Mouse (Mus musculus): ENCODE results near the gene Gtsf1. TPM values are rescaled to one million over a fixed set of nuclear protein-coding genes. Genes with fewer than 3 reads are reported as not detected.
A peak's percentile ranks its signal among the peaks of the same experiment; 100 is the strongest.

The Gtsf1 gene
- polyA plus RNA-seq, 1 experiment: 0.33 TPM

DNA sequence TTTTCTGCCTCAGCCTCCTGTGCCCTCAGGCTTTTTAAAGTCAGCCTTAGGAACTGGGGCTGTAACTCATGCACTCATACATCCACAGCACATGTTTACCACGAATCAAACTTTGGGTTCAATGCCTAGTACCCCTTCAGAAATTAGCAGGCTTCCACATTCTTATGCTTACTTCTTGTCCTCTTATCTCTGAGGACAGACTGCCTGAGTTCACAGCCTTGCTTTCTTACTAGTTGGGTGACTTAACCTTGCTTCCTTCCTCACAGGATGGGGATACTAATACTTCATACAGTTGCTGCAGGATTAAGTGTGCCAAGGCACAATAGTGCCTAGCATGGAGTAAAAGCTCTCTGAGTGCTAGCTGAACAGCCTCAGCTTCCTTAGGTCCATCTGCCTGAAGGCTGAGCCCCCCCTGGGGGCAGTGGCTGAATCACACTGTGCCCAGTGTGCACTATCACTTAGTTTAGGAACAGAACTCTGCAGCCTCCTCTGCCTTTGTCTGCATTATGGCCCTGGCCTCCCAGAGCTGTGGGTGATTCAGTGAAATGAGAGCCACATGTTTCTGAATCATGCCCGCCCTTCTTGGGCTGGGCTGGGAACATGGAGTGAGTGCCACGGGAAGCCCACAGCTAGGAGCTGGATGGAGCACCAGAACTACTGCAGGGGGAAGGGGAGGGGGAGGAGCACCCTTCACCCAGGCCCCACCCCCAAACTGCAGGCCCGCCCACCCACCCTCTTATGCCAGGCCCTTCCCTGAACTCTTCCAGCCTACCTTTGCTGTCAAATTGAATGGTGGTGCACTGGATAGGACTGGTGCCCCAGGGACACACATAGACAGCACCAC is 71.8 kb downstream of the Gtsf1 start:
- Histone ChIP-seq H3K79me2 (ENCODE audit: control insufficient read depth, insufficient read depth) (peaks cover 81% of the 10 kb centered on the region), H3K4me3 (ENCODE audit: insufficient read depth, poor library complexity, severe bottlenecking) (no peak overlapping the region), H3ac (ENCODE audit: control insufficient read depth, insufficient read length, low read depth) (peak overlapping the region; percentile 14), H3K79me3 (ENCODE audit: low read depth) (peaks cover 63% of the 10 kb centered on the region), H3K36me3 (ENCODE audit: control insufficient read depth, insufficient read depth) (peaks cover 84% of the 10 kb centered on the region), H3K27me3 (ENCODE audit: control insufficient read depth, insufficient read depth, insufficient read length) (no peaks in the 10 kb centered on the region)
- peak; percentile 12 for TF ChIP-seq FOSL1 (IDR thresholded peaks at IDR 0.05; ENCODE audit: insufficient read depth, low read length, poor library complexity, severe bottlenecking)
- no peak for TF ChIP-seq USF1 (IDR thresholded peaks at IDR 0.05; ENCODE audit: low read depth)
- TF ChIP-seq CTCF (IDR thresholded peaks at IDR 0.05; ENCODE audit: control insufficient read depth, insufficient read depth, insufficient read length): no peak
- peak; percentile 24 for TF ChIP-seq MYOD1 (IDR thresholded peaks at IDR 0.05; ENCODE audit: control insufficient read depth, insufficient read length, low read depth)
- TF ChIP-seq CEBPB (IDR thresholded peaks at IDR 0.05; ENCODE audit: low read depth): no peak
- TF ChIP-seq MYOG (IDR thresholded peaks at IDR 0.05; ENCODE audit: control insufficient read depth, extremely low read depth, insufficient read length): no peak
- peak; percentile 96 for TF ChIP-seq MAX (IDR thresholded peaks at IDR 0.05)

DNA sequence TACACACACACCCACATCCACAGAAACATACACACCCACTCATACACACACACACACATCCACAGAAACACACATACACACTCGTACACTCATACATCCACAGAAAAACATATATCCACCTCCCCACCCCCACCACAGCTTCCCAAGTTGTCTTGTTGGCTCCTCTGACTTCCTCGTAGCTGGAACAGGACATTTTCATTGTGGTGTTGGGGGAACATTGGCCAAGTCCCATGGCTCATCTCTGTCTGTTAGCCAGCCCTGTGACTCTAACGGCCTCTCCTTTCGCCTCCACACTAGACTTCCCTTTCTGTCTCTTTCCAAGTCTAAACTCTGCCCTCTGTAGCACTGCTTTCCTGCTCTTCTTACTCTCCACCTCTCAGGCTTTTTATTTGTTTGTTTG is 72.5 kb downstream of the Gtsf1 start:
- H3ac ChIP-seq (ENCODE audit: control insufficient read depth, insufficient read length, low read depth): no peak overlapping the region
- H3K36me3 ChIP-seq (ENCODE audit: control insufficient read depth, insufficient read depth): peaks cover 84% of the 10 kb centered on the region
- no peak overlapping the region for H3K4me3 ChIP-seq (ENCODE audit: insufficient read depth, poor library complexity, severe bottlenecking)
- H3K79me3 ChIP-seq (ENCODE audit: low read depth): peaks cover 56% of the 10 kb centered on the region
- TF ChIP-seq MYOD1 (IDR thresholded peaks at IDR 0.05; ENCODE audit: control insufficient read depth, insufficient read length, low read depth) (no peak), USF1 (IDR thresholded peaks at IDR 0.05; ENCODE audit: low read depth) (no peak), CEBPB (IDR thresholded peaks at IDR 0.05; ENCODE audit: low read depth) (no peak), FOSL1 (IDR thresholded peaks at IDR 0.05; ENCODE audit: insufficient read depth, low read length, poor library complexity, severe bottlenecking) (no peak), MAX (IDR thresholded peaks at IDR 0.05) (no peak), MYOG (IDR thresholded peaks at IDR 0.05; ENCODE audit: control insufficient read depth, extremely low read depth, insufficient read length) (no peak), CTCF (IDR thresholded peaks at IDR 0.05; ENCODE audit: control insufficient read depth, insufficient read depth, insufficient read length) (no peak)
- H3K79me2 ChIP-seq (ENCODE audit: control insufficient read depth, insufficient read depth): peaks cover 74% of the 10 kb centered on the region
- H3K27me3 ChIP-seq (ENCODE audit: control insufficient read depth, insufficient read depth, insufficient read length): no peaks in the 10 kb centered on the region

DNA sequence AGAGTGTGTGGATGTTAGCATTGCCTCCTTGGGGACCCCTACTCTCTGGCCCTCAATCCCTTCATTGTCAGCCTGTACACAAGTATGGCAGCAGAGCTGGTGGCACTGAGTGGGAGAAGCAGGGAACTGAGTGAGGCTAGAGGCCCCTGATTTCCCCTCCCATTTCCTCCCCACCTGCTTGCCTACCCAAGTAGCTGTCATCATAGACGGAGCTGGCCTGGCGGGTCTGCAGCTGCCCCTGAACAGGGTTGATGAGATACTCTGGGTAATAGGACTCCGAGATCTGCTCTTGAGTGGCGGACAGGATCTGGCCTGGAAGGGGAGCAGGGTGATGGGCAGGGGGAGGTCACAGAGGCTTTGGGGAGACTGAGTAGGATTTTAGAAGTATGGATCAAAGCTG is 74.1 kb downstream of the Gtsf1 start:
- Histone ChIP-seq H3ac (ENCODE audit: control insufficient read depth, insufficient read length, low read depth) (no peak overlapping the region), H3K4me3 (ENCODE audit: insufficient read depth, poor library complexity, severe bottlenecking) (no peak overlapping the region), H3K79me2 (ENCODE audit: control insufficient read depth, insufficient read depth) (peaks cover 68% of the 10 kb centered on the region), H3K36me3 (ENCODE audit: control insufficient read depth, insufficient read depth) (peaks cover 87% of the 10 kb centered on the region), H3K27me3 (ENCODE audit: control insufficient read depth, insufficient read depth, insufficient read length) (no peaks in the 10 kb centered on the region), H3K79me3 (ENCODE audit: low read depth) (peaks cover 40% of the 10 kb centered on the region)
- no peak for TF ChIP-seq MAX (IDR thresholded peaks at IDR 0.05)
- no peak for TF ChIP-seq CEBPB (IDR thresholded peaks at IDR 0.05; ENCODE audit: low read depth)
- TF ChIP-seq CTCF (IDR thresholded peaks at IDR 0.05; ENCODE audit: control insufficient read depth, insufficient read depth, insufficient read length): no peak
- no peak for TF ChIP-seq MYOD1 (IDR thresholded peaks at IDR 0.05; ENCODE audit: control insufficient read depth, insufficient read length, low read depth)
- TF ChIP-seq FOSL1 (IDR thresholded peaks at IDR 0.05; ENCODE audit: insufficient read depth, low read length, poor library complexity, severe bottlenecking): no peak

DNA sequence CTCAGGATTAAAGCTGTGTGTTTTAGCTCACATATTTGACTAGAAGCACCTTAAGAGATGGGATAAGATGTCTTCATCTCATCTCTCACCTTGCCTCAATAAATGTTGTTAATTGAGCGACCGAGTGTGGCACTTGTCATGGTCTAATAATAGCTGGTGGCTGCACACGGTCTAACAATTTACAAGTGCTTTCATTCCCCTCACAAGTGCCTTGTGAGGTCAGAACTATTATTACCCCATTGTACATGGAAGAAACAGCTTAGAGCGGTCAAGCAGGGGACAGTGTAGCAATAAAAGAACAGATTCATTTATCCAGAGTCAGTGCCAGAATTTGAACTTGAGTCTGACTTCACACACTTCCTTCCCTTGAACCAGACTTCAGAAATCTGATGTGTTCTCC is 74.8 kb downstream of the Gtsf1 start:
- Histone ChIP-seq H3ac (ENCODE audit: control insufficient read depth, insufficient read length, low read depth) (no peak overlapping the region), H3K36me3 (ENCODE audit: control insufficient read depth, insufficient read depth) (peaks cover 87% of the 10 kb centered on the region), H3K4me3 (ENCODE audit: insufficient read depth, poor library complexity, severe bottlenecking) (no peak overlapping the region), H3K79me3 (ENCODE audit: low read depth) (peaks cover 33% of the 10 kb centered on the region), H3K79me2 (ENCODE audit: control insufficient read depth, insufficient read depth) (peaks cover 64% of the 10 kb centered on the region), H3K27me3 (ENCODE audit: control insufficient read depth, insufficient read depth, insufficient read length) (no peaks in the 10 kb centered on the region)
- TF ChIP-seq FOSL1 (IDR thresholded peaks at IDR 0.05; ENCODE audit: insufficient read depth, low read length, poor library complexity, severe bottlenecking): no peak
- no peak for TF ChIP-seq USF1 (IDR thresholded peaks at IDR 0.05; ENCODE audit: low read depth)
- no peak for TF ChIP-seq CTCF (IDR thresholded peaks at IDR 0.05; ENCODE audit: control insufficient read depth, insufficient read depth, insufficient read length)
- no peak for TF ChIP-seq MAX (IDR thresholded peaks at IDR 0.05)
- TF ChIP-seq CEBPB (IDR thresholded peaks at IDR 0.05; ENCODE audit: low read depth): no peak
- TF ChIP-seq MYOD1 (IDR thresholded peaks at IDR 0.05; ENCODE audit: control insufficient read depth, insufficient read length, low read depth): no peak
- no peak for TF ChIP-seq MYOG (IDR thresholded peaks at IDR 0.05; ENCODE audit: control insufficient read depth, extremely low read depth, insufficient read length)

DNA sequence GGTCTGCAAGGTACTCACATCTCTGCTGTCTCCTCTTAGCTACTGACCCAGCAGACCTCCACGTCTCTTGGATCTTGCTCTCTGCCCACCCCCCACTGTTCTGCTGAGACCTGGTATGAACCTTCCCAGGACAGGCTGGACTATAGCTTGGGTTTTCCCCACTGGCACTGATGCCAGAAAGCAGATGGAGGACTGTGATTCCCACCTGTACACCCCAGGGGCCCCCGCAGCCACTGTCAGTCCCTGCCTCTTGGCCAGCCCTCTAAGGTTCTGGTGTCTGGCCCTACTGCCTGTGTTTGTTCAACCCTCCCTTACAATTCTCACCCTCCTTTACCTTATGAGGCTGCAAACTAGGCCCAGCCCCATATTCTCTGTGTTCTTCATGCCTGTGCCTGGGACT is 75.6 kb downstream of the Gtsf1 start:
- peaks cover 57% of the 10 kb centered on the region for H3K79me2 ChIP-seq (ENCODE audit: control insufficient read depth, insufficient read depth)
- no peak for TF ChIP-seq MYOG (IDR thresholded peaks at IDR 0.05; ENCODE audit: control insufficient read depth, extremely low read depth, insufficient read length)
- no peak for TF ChIP-seq USF1 (IDR thresholded peaks at IDR 0.05; ENCODE audit: low read depth)
- TF ChIP-seq CEBPB (IDR thresholded peaks at IDR 0.05; ENCODE audit: low read depth): no peak
- no peak for TF ChIP-seq FOSL1 (IDR thresholded peaks at IDR 0.05; ENCODE audit: insufficient read depth, low read length, poor library complexity, severe bottlenecking)
- TF ChIP-seq MYOD1 (IDR thresholded peaks at IDR 0.05; ENCODE audit: control insufficient read depth, insufficient read length, low read depth): no peak
- TF ChIP-seq MAX (IDR thresholded peaks at IDR 0.05): no peak
- no peak for TF ChIP-seq CTCF (IDR thresholded peaks at IDR 0.05; ENCODE audit: control insufficient read depth, insufficient read depth, insufficient read length)
- no peaks in the 10 kb centered on the region for H3K27me3 ChIP-seq (ENCODE audit: control insufficient read depth, insufficient read depth, insufficient read length)
- peaks cover 88% of the 10 kb centered on the region for H3K36me3 ChIP-seq (ENCODE audit: control insufficient read depth, insufficient read depth)
- H3K4me3 ChIP-seq (ENCODE audit: insufficient read depth, poor library complexity, severe bottlenecking): no peak overlapping the region
- H3K79me3 ChIP-seq (ENCODE audit: low read depth): peaks cover 26% of the 10 kb centered on the region
- H3ac ChIP-seq (ENCODE audit: control insufficient read depth, insufficient read length, low read depth): no peak overlapping the region
